Mouse (Mus musculus) embryonic facial prominence, embryonic 15.5 days (tissue): ENCODE measurements around the gene Praf2. TPM values are rescaled to one million over a fixed set of nuclear protein-coding genes. Genes with fewer than 3 reads are reported as not detected.
A peak's percentile ranks its signal among the peaks of the same experiment; 100 is the strongest.
"Not testable (repeated sequence)": the region's sequence is repeated elsewhere in the genome, so short reads cannot be mapped to it uniquely, and the experiment has no call there.

Experiments used
- ATAC-seq: fragments of 200-750 bp; cut with Nextera tagmentation; 2 replicates; pipeline ENCODE4 v1.8.0; 2017; ENCODE audit warnings: low read depth, moderate TSS enrichment; ENCODE audit not compliant: insufficient number of reproducible peaks, low FRiP score, low TSS enrichment
- H3K27ac ChIP-seq: fragments of 300-500 bp; sonication (generic); replicated peaks from 2 replicates; pipeline ENCODE4 v1.5.1; 2015; ENCODE audit warnings: mild to moderate bottlenecking, inconsistent platforms
- H3K27me3 ChIP-seq: fragments of 300-500 bp; sonication (generic); 2 replicates; pipeline ENCODE4 v1.6.1; 2015; ENCODE audit warnings: inconsistent platforms
- H3K36me3 ChIP-seq: fragments of 300-500 bp; sonication (generic); 2 replicates; pipeline ENCODE4 v1.6.1; 2015; ENCODE audit warnings: mild to moderate bottlenecking, inconsistent platforms
- H3K4me1 ChIP-seq: fragments of 300-500 bp; sonication (generic); 2 replicates; pipeline ENCODE4 v1.6.1; 2015; ENCODE audit warnings: inconsistent platforms
- H3K4me2 ChIP-seq: fragments of 300-500 bp; sonication (generic); replicated peaks from 2 replicates; pipeline ENCODE4 v1.6.1; 2015; ENCODE audit warnings: mild to moderate bottlenecking, inconsistent platforms
- H3K4me3 ChIP-seq: fragments of 300-500 bp; sonication (generic); replicated peaks from 2 replicates; pipeline ENCODE4 v1.5.1; 2015; ENCODE audit warnings: mild to moderate bottlenecking, inconsistent platforms
- H3K9ac ChIP-seq: fragments of 300-500 bp; sonication (generic); 2 replicates; pipeline ENCODE4 v1.6.1; 2015; ENCODE audit warnings: inconsistent platforms
- H3K9me3 ChIP-seq: fragments of 300-500 bp; sonication (generic); replicated peaks from 2 replicates; pipeline ENCODE4 v1.6.1; 2016; ENCODE audit warnings: inconsistent platforms
- WGBS: fragments of 180-500 bp; shearing (Covaris S2); methylation state at CpG from one replicate; pipeline ENCODE4 v1.1.7; 2015; 5-methylcytosine and 5-hydroxymethylcytosine counted together
- polyA plus RNA-seq: library from polyadenylated mRNA; unstranded; fragments of >200 nt; fragmentation: Nextera tagmentation; extraction: Ambion mirVana; gene quantifications from 2 replicates; pipeline ENCODE4 v1.2.1, GENCODE M21; 2015

Gene Praf2
- polyA plus RNA-seq: 73.5 and 74.7 TPM in 2 replicates

GRCm38 (mm10) chrX:7728215-7728921, at the start of gene Praf2:
Praf2 (plus strand) TSS chrX:7728439.
- 15% methylated on average over 42 of the region's 42 CpGs for WGBS
- Histone ChIP-seq H3K9me3 (no peaks in the 10 kb centered on the region), H3K4me1 (0 out of 2 replicates have a peak, but pooled peaks cover 4% of the 10 kb centered on the region), H3K9ac (0 out of 2 replicates have a peak within 1 kb of the TSS, but pooled peaks have one; percentile 12), H3K27ac (peak within 1 kb of the TSS; percentile 60), H3K36me3 (0 out of 2 replicates have a peak, but pooled peaks cover 9% of the 10 kb centered on the region), H3K27me3 (no peaks in the 10 kb centered on the region), H3K4me3 (peak within 1 kb of the TSS; percentile 51), H3K4me2 (peak within 1 kb of the TSS; percentile 47)
- ATAC-seq: peak; percentile 95

GRCm38 (mm10) chrX:7678986-7679385, 49.3 kb upstream of the Praf2 start:
- ATAC-seq: no peak
- H3K27ac ChIP-seq: no peak overlapping the region
- WGBS: 40% methylated on average over 3 of the region's 3 CpGs
- no peaks in the 10 kb centered on the region for H3K36me3 ChIP-seq
- no peaks in the 10 kb centered on the region for H3K27me3 ChIP-seq
- no peak overlapping the region for H3K9ac ChIP-seq
- H3K4me3 ChIP-seq: no peak overlapping the region
- 0 out of 2 replicates have a peak, but pooled peaks cover 7% of the 10 kb centered on the region for H3K4me1 ChIP-seq
- H3K9me3 ChIP-seq: no peaks in the 10 kb centered on the region
- no peak overlapping the region for H3K4me2 ChIP-seq

GRCm38 (mm10) chrX:7679405-7680056, 48.7 kb upstream of the Praf2 start:
- H3K4me3 ChIP-seq: peak overlapping the region; percentile 32
- H3K9me3 ChIP-seq: no peaks in the 10 kb centered on the region
- H3K36me3 ChIP-seq: no peaks in the 10 kb centered on the region
- no peak overlapping the region; the same call in 1 of the 2 replicates for H3K27ac ChIP-seq
- peak overlapping the region; percentile 56 for H3K4me2 ChIP-seq
- WGBS: 18% methylated on average over 27 of the region's 27 CpGs
- H3K9ac ChIP-seq: no peak overlapping the region
- H3K4me1 ChIP-seq: 0 out of 2 replicates have a peak, but pooled peaks cover 5% of the 10 kb centered on the region
- ATAC-seq: peak; percentile 92
- H3K27me3 ChIP-seq: no peaks in the 10 kb centered on the region

- WGBS: 16% methylated on average over 12 of the region's 12 CpGs
- Histone ChIP-seq H3K4me1 (0 out of 2 replicates have a peak, but pooled peaks cover under 1% of the 10 kb centered on the region), H3K4me3 (peak overlapping the region; percentile 32), H3K27ac (no peak overlapping the region), H3K4me2 (peak overlapping the region; percentile 56), H3K9ac (no peak overlapping the region), H3K27me3 (no peaks in the 10 kb centered on the region), H3K9me3 (no peaks in the 10 kb centered on the region), H3K36me3 (no peaks in the 10 kb centered on the region)
- ATAC-seq: 0 out of 2 replicates have a peak, but pooled peaks have one; percentile 31
Observed at GRCm38 (mm10) chrX:7680057-7680412, 48.2 kb upstream of the Praf2 start.

GRCm38 (mm10) chrX:7680864-7681263, 47.4 kb upstream of the Praf2 start, which contains the start of gene Magix:
Magix (minus strand) TSS chrX:7681251.
- Histone ChIP-seq H3K27ac (no peak within 1 kb of the TSS), H3K36me3 (no peaks in the 10 kb centered on the region), H3K9me3 (no peaks in the 10 kb centered on the region), H3K4me1 (no peaks in the 10 kb centered on the region), H3K27me3 (no peaks in the 10 kb centered on the region), H3K9ac (no peak within 1 kb of the TSS), H3K4me2 (peak within 1 kb of the TSS; percentile 56), H3K4me3 (peak within 1 kb of the TSS; percentile 32)
- 63% methylated on average over 14 of the region's 14 CpGs for WGBS
- ATAC-seq: no peak

- no peak overlapping the region for H3K4me2 ChIP-seq
- no peak for ATAC-seq
- H3K4me3 ChIP-seq: no peak overlapping the region
- no peak overlapping the region for H3K9ac ChIP-seq
- H3K9me3 ChIP-seq: no peaks in the 10 kb centered on the region
- H3K36me3 ChIP-seq: no peaks in the 10 kb centered on the region
- WGBS: 77% methylated on average over 2 of the region's 2 CpGs
- no peak overlapping the region for H3K27ac ChIP-seq
- no peaks in the 10 kb centered on the region for H3K27me3 ChIP-seq
- no peaks in the 10 kb centered on the region for H3K4me1 ChIP-seq
Observed at GRCm38 (mm10) chrX:7688321-7688720, 39.9 kb upstream of the Praf2 start.

GRCm38 (mm10) chrX:7690486-7690885, 37.8 kb upstream of the Praf2 start:
- no peaks in the 10 kb centered on the region for H3K36me3 ChIP-seq
- WGBS: 54% methylated on average over 3 of the region's 3 CpGs
- ATAC-seq: no peak; the same call in 1 of the 2 replicates
- H3K4me3 ChIP-seq: no peak overlapping the region
- no peak overlapping the region for H3K27ac ChIP-seq
- no peaks in the 10 kb centered on the region for H3K9me3 ChIP-seq
- no peaks in the 10 kb centered on the region for H3K27me3 ChIP-seq
- no peak overlapping the region for H3K9ac ChIP-seq
- H3K4me2 ChIP-seq: no peak overlapping the region
- no peaks in the 10 kb centered on the region for H3K4me1 ChIP-seq

- Histone ChIP-seq H3K9me3 (no peaks in the 10 kb centered on the region), H3K9ac (no peak overlapping the region), H3K36me3 (no peaks in the 10 kb centered on the region), H3K4me1 (no peaks in the 10 kb centered on the region), H3K4me2 (no peak overlapping the region), H3K4me3 (no peak overlapping the region), H3K27me3 (no peaks in the 10 kb centered on the region), H3K27ac (no peak overlapping the region)
- WGBS: 37% methylated on average over 4 of the region's 4 CpGs
- ATAC-seq: no peak
Observed at GRCm38 (mm10) chrX:7692862-7693261, 35.4 kb upstream of the Praf2 start.

- H3K4me3 ChIP-seq: peak overlapping the region; percentile 55
- ATAC-seq: 0 out of 2 replicates have a peak, but pooled peaks have one; percentile 9
- no peak overlapping the region for H3K9ac ChIP-seq
Observed at GRCm38 (mm10) chrX:7696520-7696919, 31.7 kb upstream of the Praf2 start.

GRCm38 (mm10) chrX:7696954-7697381, 31.3 kb upstream of the Praf2 start, which contains the start of gene Gpkow:
Gpkow (plus strand) TSS chrX:7697131.
- ATAC-seq: peak; percentile 94
- H3K9ac ChIP-seq: peak within 1 kb of the TSS; percentile 51
- H3K9me3 ChIP-seq: no peaks in the 10 kb centered on the region
- H3K27me3 ChIP-seq: no peaks in the 10 kb centered on the region
- H3K27ac ChIP-seq: 0 out of 2 replicates have a peak within 1 kb of the TSS, but pooled peaks have one; percentile 34
- 11% methylated on average over 33 of the region's 33 CpGs for WGBS
- 0 out of 2 replicates have a peak, but pooled peaks cover 11% of the 10 kb centered on the region for H3K36me3 ChIP-seq
- H3K4me2 ChIP-seq: peak within 1 kb of the TSS; percentile 49
- peak within 1 kb of the TSS; percentile 55 for H3K4me3 ChIP-seq
- H3K4me1 ChIP-seq: peaks cover 4% of the 10 kb centered on the region; the same call in 1 of the 2 replicates

More at GRCm38 (mm10) chrX:7696520-7696919, 31.7 kb upstream of the Praf2 start:
- Histone ChIP-seq H3K36me3 (0 out of 2 replicates have a peak, but pooled peaks cover 7% of the 10 kb centered on the region), H3K4me1 (peaks cover 4% of the 10 kb centered on the region; the same call in 1 of the 2 replicates), H3K4me2 (peak overlapping the region; percentile 29; the same call in 1 of the 2 replicates), H3K27ac (no peak overlapping the region), H3K27me3 (no peaks in the 10 kb centered on the region), H3K9me3 (no peaks in the 10 kb centered on the region)
- 43% methylated on average over 6 of the region's 6 CpGs for WGBS

- H3K4me3 ChIP-seq: peak overlapping the region; percentile 35
- H3K27ac ChIP-seq, H3K9ac ChIP-seq, H3K36me3 ChIP-seq, H3K27me3 ChIP-seq, H3K4me1 ChIP-seq, H3K9me3 ChIP-seq: not testable (repeated sequence)
- H3K4me2 ChIP-seq: peak overlapping the region; percentile 40
- WGBS: 25% methylated on average over 6 of the region's 12 CpGs
- peak; percentile 30; the same call in 1 of the 2 replicates for ATAC-seq
Observed at GRCm38 (mm10) chrX:7713764-7714134, 14.5 kb upstream of the Praf2 start.
